Mouse (Mus musculus) heart, embryonic 16.5 days (tissue): ENCODE results near the gene Slc25a26. TPM values are rescaled to one million over a fixed set of nuclear protein-coding genes. Genes with fewer than 3 reads are reported as not detected.

Source experiments
- ATAC-seq: fragments of 200-750 bp; cut with Nextera tagmentation; replicated peaks from 2 replicates; pipeline ENCODE4 v1.8.0; 2017; ENCODE audit warnings: moderate number of reproducible peaks; ENCODE audit not compliant: insufficient read depth, low FRiP score; ENCODE audit errors: extremely low read depth
- H3K27ac ChIP-seq: fragments of 300-500 bp; sonication (generic); 2 replicates; pipeline ENCODE4 v1.5.1; 2014; ENCODE audit warnings: mild to moderate bottlenecking, low read length, control low read depth, moderate library complexity
- H3K27me3 ChIP-seq: fragments of 300-500 bp; sonication (generic); 2 replicates; pipeline ENCODE4 v1.6.1; 2014; ENCODE audit warnings: low read length, mixed read lengths; ENCODE audit not compliant: control insufficient read depth, insufficient read depth
- H3K36me3 ChIP-seq: fragments of 300-500 bp; sonication (generic); 2 replicates; pipeline ENCODE4 v1.6.1; 2014; ENCODE audit not compliant: control insufficient read depth, insufficient read depth
- H3K4me1 ChIP-seq: fragments of 300-500 bp; sonication (generic); 2 replicates; pipeline ENCODE4 v1.6.1; 2014; ENCODE audit warnings: low read length, mixed read lengths; ENCODE audit not compliant: control insufficient read depth, insufficient read depth
- H3K4me2 ChIP-seq: fragments of 300-500 bp; sonication (generic); 2 replicates; pipeline ENCODE4 v1.6.1; 2014; ENCODE audit warnings: low read depth, mild to moderate bottlenecking, control low read depth, low read length
- H3K4me3 ChIP-seq: fragments of 300-500 bp; sonication (generic); 2 replicates; pipeline ENCODE4 v1.5.1; 2014; ENCODE audit warnings: mild to moderate bottlenecking, control low read depth, low read length
- H3K9ac ChIP-seq: fragments of 300-500 bp; sonication (generic); 2 replicates; pipeline ENCODE4 v1.6.1; 2014; ENCODE audit warnings: low read length, control low read depth
- H3K9me3 ChIP-seq: fragments of 300-500 bp; sonication (generic); replicated peaks from 2 replicates; pipeline ENCODE4 v1.6.1; 2016; ENCODE audit warnings: low read length; ENCODE audit not compliant: control insufficient read depth
- WGBS: fragments of 180-500 bp; shearing (Covaris S2); extraction: QIAGEN DNeasy Blood & Tissue Kit; methylation state at CpG from one replicate; pipeline ENCODE4 v1.1.7; 2014; 5-methylcytosine and 5-hydroxymethylcytosine counted together
- polyA plus RNA-seq: library from polyadenylated mRNA; unstranded; fragments of >200 nt; fragmentation: Nextera tagmentation; extraction: Ambion mirVana; gene quantifications from 2 replicates; pipeline ENCODE4 v1.2.1, GENCODE M21; 2015

Slc25a26 gene
- polyA plus RNA-seq, 1 experiment from 2014 or later = 15.3 TPM

DNA sequence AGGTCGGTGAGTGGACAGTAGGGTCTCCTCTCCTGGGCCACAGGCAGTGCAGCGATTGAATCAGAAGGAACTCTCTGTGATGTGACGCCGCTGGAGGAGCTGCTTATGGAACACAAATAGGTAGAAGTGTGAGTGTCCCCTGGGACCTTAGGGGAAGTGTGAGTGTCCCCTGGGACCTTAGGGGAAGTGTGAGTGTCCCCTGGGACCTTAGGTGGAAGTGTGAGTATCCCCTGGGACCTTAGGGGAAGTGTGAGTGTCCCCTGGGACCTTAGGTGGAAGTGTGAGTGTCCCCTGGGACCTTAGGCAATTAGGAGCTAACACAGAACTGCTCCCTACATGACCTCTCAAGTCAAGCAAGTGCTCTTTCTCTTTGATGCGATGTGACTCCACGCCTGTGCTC lies 18.0 kb downstream of the Slc25a26 start:
- Histone ChIP-seq H3K9me3 (no peaks in the 10 kb centered on the region), H3K27ac (no peak overlapping the region), H3K36me3 (no peaks in the 10 kb centered on the region), H3K9ac (no peak overlapping the region), H3K4me3 (no peak overlapping the region), H3K4me1 (no peaks in the 10 kb centered on the region), H3K4me2 (no peak overlapping the region), H3K27me3 (no peaks in the 10 kb centered on the region)
- WGBS = 84% methylated on average over 6 of the region's 6 CpGs
- ATAC-seq = no peak

DNA sequence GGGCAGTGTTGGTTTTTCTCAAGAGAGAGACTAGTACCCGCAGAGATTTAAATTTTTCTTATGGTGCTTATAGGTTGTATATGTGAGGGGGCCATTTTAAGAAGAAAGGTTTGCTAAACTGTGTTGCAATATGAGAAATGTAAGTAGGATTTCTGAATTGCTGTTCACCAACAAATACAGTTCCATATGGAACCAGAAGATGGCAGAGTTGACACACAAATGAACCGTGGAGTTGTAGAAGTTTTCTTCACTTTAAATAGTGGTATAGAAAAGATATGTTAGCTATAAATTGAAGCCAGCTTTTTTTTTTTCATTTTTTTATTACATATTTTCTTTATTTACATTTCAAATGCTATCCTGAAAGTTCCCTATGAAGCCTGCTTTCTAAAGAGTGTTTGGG lies 24.2 kb downstream of the Slc25a26 start:
- H3K36me3 ChIP-seq = no peaks in the 10 kb centered on the region
- no peak overlapping the region for H3K27ac ChIP-seq
- H3K4me1 ChIP-seq = no peaks in the 10 kb centered on the region
- H3K9me3 ChIP-seq = no peaks in the 10 kb centered on the region
- H3K9ac ChIP-seq = no peak overlapping the region
- no peak for ATAC-seq
- no peak overlapping the region for H3K4me2 ChIP-seq
- H3K4me3 ChIP-seq = no peak overlapping the region
- 27% methylated on average over 2 of the region's 2 CpGs for WGBS
- no peaks in the 10 kb centered on the region for H3K27me3 ChIP-seq

DNA sequence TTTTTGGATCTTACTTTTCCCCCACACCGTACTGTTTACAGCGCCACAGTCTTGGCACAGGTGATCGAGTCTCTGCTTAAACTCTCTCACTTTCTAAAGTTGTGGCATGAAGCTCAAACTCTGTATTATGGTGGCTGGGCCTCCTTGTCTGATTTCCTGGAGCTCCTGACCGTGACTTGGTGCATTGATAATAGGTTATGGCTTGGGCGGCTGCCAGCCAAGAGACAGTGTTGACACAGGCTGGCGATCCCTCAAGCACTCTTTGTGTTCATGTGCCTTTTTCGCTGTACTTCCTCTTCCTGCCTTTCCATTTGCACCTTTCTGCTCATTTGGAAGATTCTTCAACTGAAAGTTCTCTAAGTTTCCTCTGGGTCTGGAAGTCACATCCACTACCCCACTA lies 30.6 kb downstream of the Slc25a26 start:
- Histone ChIP-seq H3K9me3 (no peaks in the 10 kb centered on the region), H3K9ac (no peak overlapping the region), H3K36me3 (no peaks in the 10 kb centered on the region), H3K4me3 (no peak overlapping the region), H3K27ac (no peak overlapping the region), H3K27me3 (no peaks in the 10 kb centered on the region), H3K4me2 (no peak overlapping the region), H3K4me1 (peaks cover 4% of the 10 kb centered on the region; the same call in 1 of the 2 replicates)
- ATAC-seq = no peak
- 55% methylated on average over 7 of the region's 7 CpGs for WGBS

DNA sequence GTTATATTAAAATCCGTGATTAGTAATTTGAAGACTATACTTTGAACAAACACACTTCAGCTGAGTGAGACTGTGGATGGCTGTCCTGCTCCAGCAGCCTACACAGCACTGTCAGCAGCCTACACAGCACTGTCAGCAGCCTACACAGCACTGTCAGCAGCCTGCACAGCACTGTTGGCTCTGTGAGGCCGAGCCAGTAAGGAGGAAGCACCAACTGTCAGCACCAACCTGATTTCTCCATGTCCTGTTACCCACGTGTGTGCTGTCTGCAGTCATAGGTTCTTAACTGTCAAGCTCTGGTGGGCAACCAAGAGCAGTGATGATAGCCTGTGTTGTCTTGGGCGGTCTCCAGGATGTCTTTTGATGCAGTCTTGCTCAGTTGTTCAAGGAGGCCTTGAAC lies 32.0 kb downstream of the Slc25a26 start:
- Histone ChIP-seq H3K27me3 (no peaks in the 10 kb centered on the region), H3K4me2 (no peak overlapping the region), H3K4me3 (no peak overlapping the region), H3K9ac (no peak overlapping the region), H3K9me3 (no peaks in the 10 kb centered on the region), H3K4me1 (peaks cover 4% of the 10 kb centered on the region; the same call in 1 of the 2 replicates), H3K27ac (no peak overlapping the region), H3K36me3 (no peaks in the 10 kb centered on the region)
- 70% methylated on average over 4 of the region's 4 CpGs for WGBS
- ATAC-seq = no peak

DNA sequence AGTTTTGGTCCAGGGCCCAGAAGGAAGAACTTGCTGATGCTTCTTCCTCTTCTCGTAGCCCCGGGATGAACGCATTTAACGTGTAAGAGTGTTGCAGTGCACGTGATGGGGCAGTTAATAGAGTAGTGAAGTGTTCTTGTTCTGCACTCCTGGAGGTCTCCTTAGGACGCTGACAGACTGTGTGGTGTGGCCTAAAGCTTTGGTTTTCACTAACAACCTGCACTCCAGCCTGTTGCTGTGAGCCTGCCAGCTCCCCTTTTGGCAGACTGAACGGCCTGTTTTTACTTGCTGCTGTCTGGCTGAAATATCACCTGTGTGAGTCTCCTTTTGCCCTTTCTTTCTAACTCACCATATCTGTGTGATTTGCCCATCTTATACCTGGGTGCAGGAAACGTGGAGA lies 36.3 kb downstream of the Slc25a26 start:
- Histone ChIP-seq H3K4me3 (no peak overlapping the region), H3K4me2 (no peak overlapping the region), H3K4me1 (0 out of 2 replicates have a peak, but pooled peaks cover 2% of the 10 kb centered on the region), H3K27me3 (no peaks in the 10 kb centered on the region), H3K9ac (no peak overlapping the region), H3K36me3 (no peaks in the 10 kb centered on the region), H3K27ac (no peak overlapping the region), H3K9me3 (no peaks in the 10 kb centered on the region)
- 79% methylated on average over 8 of the region's 8 CpGs for WGBS
- no peak for ATAC-seq

DNA sequence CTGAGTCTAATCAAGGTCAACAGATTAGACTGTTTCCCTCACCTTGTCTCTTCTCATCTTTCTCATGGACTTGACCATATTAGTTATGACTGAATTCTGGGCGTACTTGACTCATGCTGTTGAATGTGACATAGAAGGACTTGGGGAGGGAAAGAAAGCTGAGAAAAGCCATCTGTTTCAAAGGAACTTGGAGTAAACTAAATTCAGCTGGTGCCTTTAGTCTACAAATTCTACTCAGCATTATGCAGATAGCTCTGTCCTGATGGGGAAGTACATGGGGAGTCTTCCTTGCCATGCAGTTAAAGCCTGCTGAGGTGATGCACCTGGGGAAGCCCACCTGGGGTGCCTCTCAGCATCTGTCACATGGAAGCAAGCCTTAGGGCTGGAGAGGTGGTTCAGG lies 37.5 kb downstream of the Slc25a26 start:
- no peaks in the 10 kb centered on the region for H3K9me3 ChIP-seq
- no peak overlapping the region for H3K4me3 ChIP-seq
- no peak overlapping the region for H3K4me2 ChIP-seq
- H3K27me3 ChIP-seq = no peaks in the 10 kb centered on the region
- WGBS = 84% methylated on average over 1 of the region's 1 CpGs
- H3K4me1 ChIP-seq = 0 out of 2 replicates have a peak, but pooled peaks cover 2% of the 10 kb centered on the region
- no peak overlapping the region for H3K9ac ChIP-seq
- no peak for ATAC-seq
- no peak overlapping the region for H3K27ac ChIP-seq
- no peaks in the 10 kb centered on the region for H3K36me3 ChIP-seq

DNA sequence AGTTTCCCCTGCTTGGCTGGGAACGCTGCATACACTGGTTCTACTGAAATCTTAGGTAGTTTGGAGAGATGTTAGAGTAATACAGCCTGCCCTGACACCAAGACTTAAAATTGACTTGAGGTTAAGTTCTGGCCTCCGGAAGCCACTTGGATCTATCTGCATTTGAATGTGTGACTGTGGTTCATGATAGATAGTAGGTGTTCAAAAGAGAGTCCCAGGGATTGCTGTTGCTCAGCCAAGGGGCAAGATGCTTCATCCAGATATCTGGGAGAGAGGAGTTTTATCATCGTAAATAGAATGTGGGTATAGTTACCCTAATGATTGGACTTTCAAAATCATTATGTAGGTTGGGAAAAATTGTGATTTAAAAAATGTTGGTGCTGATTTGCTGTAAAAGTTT lies 40.0 kb downstream of the Slc25a26 start:
- Histone ChIP-seq H3K4me1 (0 out of 2 replicates have a peak, but pooled peaks cover 2% of the 10 kb centered on the region), H3K4me3 (no peak overlapping the region), H3K9me3 (no peaks in the 10 kb centered on the region), H3K27me3 (no peaks in the 10 kb centered on the region), H3K36me3 (no peaks in the 10 kb centered on the region), H3K27ac (no peak overlapping the region), H3K4me2 (no peak overlapping the region), H3K9ac (no peak overlapping the region)
- no peak for ATAC-seq
- WGBS = 75% methylated on average over 3 of the region's 3 CpGs

DNA sequence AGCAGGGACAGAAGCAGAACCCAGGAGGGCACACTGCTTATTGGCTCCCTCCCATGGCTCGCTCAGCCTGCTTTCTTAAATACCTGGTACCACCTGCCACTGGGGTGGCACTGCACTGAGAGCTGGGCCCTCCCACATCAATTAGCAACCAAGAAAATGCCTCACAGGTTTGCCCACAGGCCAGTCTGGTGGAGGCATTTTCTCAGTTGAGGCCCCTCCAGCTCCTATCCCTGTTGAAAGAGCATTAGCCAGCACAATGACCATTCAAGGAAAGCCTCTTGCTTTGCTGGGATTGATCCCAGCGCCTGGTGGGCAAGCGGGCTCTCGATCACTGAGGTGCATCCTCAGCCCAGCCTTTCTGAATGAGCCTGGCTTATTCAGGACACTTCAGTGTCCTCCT lies 40.5 kb downstream of the Slc25a26 start:
- Histone ChIP-seq H3K9ac (no peak overlapping the region), H3K4me3 (no peak overlapping the region), H3K27me3 (no peaks in the 10 kb centered on the region), H3K9me3 (no peaks in the 10 kb centered on the region), H3K27ac (no peak overlapping the region), H3K36me3 (no peaks in the 10 kb centered on the region), H3K4me2 (no peak overlapping the region), H3K4me1 (0 out of 2 replicates have a peak, but pooled peaks cover 2% of the 10 kb centered on the region)
- no peak for ATAC-seq
- 76% methylated on average over 4 of the region's 4 CpGs for WGBS

DNA sequence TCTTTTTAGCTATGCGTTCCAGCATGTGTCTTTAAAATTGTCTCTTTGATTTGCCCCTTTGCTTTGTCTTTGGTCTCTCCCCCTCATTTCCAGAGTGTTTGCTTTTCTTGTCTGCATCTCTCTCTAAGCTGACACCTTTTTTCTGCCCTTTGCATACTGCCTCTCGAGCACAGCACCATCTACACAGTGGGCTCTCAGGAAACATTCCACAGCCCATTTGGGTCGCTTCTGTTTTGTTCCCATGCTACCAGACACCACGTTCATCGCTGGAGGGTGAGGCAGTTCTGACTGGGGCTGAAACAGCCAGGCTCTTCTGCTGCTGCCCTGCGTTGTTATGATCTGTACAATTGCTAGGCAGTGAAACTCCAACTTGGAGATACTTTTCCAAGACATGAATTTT lies 41.0 kb downstream of the Slc25a26 start:
- no peak for ATAC-seq
- H3K27ac ChIP-seq = no peak overlapping the region; the same call in 1 of the 2 replicates
- H3K9me3 ChIP-seq = no peaks in the 10 kb centered on the region
- WGBS = 46% methylated on average over 6 of the region's 6 CpGs
- no peak overlapping the region for H3K9ac ChIP-seq
- H3K27me3 ChIP-seq = no peaks in the 10 kb centered on the region
- H3K4me1 ChIP-seq = 0 out of 2 replicates have a peak, but pooled peaks cover 2% of the 10 kb centered on the region
- H3K36me3 ChIP-seq = no peaks in the 10 kb centered on the region
- no peak overlapping the region for H3K4me2 ChIP-seq
- no peak overlapping the region for H3K4me3 ChIP-seq
